Mouse (Mus musculus): ENCODE measurements around the gene Cog1.
A peak's percentile ranks its signal among the peaks of the same experiment; 100 is the strongest.
"Not testable (repeated sequence)": the region's sequence is repeated elsewhere in the genome, so short reads cannot be mapped to it uniquely, and the experiment has no call there.

Cog1 gene

DNA sequence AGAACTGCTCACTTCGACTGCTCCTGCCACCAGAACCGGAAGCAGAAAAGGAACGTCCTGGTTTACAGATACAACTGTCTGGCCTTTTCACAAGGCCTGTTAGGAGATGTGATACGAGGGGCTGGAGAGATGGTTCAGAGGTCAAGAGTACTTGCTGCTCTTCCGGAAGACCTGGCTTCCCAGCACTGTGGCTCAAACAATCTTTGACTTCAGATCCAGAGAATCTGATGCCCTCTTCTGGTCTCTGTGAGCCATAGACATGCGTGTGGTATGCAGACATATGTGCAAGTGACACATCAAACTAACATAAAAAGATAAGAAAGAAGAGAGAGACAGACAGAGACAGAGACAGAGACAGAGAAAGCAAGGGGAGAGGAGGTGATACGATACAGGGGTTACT is 16.7 kb upstream of the Cog1 start:
- DNase-seq (ENCODE audit: low read depth), result no peak

DNA sequence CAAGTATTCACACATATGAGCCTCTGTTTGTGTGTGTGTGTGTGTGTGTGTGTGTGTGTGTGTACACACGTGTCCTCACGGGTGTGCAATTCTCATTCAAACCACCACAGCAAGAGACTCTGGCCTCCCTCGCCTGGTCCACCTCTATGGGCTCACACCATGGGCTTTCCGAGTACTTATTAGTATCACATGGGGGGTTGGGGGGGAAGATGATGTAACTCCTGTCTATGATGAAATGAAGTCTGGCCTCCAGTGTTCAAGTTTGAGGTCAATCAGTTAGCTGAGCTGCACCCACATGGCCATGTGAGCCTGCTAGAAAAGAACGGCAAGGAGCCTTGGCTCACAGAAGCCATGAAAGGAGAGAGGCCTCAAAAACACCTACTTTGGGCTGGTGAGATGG is 15.6 kb upstream of the Cog1 start:
- no peak for DNase-seq (ENCODE audit: low read depth)

DNA sequence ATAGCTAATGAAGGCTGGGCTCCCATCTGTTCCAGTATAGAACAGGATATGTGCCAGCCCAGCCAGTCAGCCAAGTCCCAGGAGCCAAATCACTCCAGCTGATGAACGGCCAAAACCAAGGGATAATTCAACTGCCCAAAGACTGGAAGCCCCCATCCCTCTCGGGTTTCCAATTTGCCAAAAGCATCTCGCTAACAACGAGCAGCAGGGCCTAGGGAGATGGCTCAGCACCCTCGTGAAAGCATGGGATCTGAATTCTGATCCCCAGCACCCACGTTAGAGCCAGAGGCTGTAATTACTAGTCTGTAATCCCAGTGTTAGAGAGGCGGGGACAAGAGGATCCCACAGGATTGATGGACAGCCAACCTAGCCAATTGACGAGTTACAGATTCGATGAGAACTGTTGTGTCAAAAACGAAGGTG is 14.3 kb upstream of the Cog1 start:
- no peak for DNase-seq (ENCODE audit: low read depth)

DNA sequence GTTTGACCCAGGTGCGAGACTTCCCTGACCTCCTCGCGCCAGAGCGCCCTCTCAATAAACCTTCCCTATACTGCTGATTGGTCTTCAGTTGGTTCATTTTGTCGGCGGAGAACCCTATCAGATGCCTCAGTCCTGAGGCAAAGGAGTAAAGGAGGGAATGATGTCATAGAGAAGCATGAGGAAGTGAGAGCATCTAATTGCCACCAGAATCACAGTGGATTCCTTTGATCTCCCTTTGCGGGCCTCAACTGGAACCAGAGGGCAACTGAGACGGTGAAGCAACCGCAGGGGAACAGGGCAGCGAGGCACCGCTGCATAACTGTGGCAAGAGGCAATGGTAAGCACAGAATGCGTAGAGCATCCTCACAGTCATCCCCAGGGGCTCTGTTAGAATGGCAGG is 10.3 kb upstream of the Cog1 start:
- DNase-seq (ENCODE audit: low read depth), result no peak

DNA sequence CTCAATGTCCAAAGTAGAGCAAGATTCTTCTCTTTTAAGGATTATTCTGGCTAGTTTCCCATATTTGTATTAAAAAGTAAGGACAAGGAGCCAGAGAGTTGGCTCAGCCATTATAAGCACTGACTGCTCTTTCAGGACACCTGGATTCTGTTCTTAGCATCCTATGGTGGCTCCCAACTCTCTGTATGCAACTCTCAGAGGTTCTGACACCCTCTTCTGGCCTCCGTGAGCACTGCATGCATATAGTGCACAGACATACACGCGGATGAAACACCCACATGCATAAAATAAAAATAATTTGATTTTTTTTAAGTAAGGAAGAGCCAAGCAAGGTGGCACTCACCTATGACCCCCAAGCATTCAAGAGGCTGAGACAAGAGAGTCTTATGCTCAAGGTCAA is 3.8 kb upstream of the Cog1 start:
- no peak for DNase-seq (ENCODE audit: low read depth)

DNA sequence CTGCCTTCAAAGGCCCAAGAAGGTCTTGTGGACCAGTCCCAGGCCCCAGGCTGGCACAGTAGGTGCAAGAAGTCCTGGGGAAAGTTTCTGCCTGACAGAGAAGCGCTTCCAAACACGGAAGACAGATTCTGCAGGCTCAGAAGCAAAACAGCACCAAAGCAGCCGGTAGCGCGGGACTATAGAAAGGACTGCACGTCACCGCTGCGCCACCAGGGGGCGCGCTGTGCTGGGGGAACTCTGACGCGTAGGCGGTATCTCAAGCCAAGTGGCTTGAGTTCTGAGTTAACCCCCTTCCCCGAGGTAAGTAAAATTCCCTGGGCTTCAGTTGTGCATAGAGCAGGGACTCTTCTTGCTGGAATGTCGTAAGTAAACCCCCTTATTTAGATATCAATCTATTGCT is 817 bp upstream of the Cog1 start:
- DNase-seq (ENCODE audit: low read depth), result peak; percentile 71

DNA sequence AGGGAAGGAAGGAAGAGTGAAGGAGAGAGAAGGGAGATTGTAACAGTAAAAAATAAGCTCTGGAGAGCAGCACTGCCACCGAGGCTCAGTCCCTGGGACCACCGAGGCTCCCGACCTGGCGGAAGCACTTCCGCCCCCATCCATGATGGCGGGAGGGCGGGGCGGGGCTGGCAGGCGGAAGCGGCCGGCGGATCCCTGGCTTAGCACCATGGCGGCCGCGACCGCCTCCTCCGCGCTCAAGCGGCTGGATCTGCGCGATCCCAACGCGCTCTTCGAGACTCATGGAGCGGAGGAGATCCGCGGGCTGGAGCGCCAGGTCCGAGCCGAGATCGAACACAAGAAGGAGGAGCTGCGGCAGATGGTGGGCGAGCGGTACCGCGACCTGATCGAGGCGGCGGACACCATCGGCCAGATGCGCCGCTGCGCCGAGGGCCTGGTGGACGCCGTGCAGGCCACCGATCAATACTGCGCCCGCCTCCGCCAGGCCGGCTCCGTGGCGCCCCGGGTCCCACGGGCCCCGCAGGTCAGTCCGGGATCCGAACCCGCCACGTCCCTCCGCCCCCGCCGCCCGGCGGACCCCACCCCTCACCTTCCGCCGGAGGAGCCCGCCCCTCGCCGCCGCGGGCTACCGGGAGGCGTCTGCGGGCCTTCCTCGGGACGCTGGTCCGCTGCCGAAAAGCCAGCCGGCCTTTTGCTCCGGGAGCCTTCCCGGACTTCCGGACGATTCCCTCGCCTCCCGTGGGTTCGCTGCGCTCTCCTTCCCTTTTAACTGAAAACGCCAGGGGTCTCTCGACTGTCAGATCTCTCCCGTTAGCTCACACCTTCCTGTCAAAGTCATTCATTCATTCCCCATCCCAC is 613 bp downstream of the Cog1 start, which contains the start of gene Slc39a11:
Gene Slc39a11 (minus strand): TSS at position 727 of the 858 bp plus-strand sequence.
- DNase-seq (ENCODE audit: low read depth), result peak; percentile 57

DNA sequence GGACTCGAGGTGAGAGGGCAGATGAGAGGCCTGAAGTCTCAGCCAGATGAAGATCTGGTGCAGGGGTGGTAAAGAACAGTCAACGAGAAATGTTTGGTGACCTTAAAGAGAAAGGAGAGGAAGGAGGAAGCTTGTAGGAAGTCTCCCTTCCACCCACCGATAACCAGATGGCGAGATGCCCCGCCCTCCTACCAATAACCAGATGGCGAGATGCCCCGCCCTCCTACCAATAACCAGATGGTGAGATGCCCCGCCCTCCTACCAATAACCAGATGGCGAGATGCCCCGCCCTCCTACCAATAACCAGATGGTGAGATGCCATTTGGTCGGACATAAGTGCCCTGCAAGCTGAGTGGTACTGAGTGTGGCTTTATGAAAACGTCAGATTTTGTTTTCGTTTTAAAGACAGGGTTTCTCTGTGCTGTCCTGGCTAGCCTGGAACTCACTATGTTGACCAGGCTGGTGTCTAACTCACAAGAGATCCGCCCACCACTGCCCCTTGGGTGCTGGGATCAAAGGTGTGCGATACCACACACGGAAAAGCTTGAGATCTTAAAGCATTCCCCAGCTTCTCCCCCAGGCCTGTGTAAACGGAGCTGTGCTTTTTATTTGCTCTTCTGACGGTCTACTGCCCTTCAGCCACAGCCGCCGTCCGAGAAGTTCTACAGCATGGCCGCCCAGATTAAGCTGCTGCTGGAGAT is 2.4 kb downstream of the Cog1 start:
- no peak for DNase-seq (ENCODE audit: low read depth)

DNA sequence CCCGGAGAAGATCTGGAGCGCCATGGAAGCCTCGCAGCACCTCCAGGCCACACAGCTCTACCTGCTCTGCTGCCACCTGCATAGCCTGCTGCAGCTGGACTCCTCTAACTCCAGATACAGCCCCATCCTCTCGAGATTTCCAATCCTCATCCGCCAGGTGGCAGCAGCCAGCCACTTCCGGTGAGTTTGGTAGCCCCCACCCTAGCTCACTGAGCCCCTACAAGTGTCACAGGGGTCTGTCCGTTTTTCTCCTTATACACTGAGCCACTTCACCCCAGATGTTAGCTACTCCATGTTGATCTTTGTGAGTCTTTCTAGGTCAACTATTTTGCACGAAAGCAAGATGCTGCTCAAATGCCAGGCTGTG is 2.9 kb downstream of the Cog1 start:
- no peak for DNase-seq (ENCODE audit: low read depth)

DNA sequence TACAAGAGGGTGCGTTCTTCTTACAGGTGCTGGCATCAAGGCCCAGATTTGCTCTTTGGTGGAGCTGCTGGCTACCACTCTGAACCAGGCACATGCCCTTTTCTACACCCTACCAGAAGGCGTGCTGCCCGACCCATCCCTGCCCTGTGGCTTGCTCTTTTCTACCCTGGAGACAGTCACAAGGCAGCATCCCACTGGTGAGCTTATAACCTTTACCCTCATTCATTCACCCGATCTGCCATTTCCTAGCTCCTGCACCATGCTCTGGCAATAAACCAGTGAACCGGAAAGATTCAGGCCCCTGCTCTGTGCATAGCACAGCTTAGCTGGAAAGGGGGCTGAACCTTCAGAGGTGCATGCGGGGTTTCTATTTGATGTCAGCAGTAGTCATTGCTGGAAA is 3.5 kb downstream of the Cog1 start:
- no peak for DNase-seq (ENCODE audit: low read depth)

DNA sequence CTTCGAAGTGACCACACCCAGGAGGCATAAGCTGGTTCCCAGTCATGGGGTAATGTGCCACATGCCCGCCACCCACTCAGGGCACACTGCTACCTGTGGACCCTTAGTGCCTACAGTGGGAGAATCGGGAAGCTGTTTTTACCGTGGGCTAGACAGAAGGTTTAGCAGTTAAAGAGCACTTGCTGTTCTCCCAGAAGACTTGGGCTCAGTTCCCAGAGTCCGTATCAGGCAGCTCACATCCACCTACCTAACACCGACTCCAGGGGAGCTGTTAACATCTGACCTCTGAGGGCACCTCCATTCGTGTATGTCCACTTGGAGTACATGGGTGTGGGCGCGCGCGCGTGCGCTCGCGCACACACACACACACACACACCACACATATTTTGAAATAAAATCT is 5.1 kb downstream of the Cog1 start:
- DNase-seq (ENCODE audit: low read depth), result no peak

DNA sequence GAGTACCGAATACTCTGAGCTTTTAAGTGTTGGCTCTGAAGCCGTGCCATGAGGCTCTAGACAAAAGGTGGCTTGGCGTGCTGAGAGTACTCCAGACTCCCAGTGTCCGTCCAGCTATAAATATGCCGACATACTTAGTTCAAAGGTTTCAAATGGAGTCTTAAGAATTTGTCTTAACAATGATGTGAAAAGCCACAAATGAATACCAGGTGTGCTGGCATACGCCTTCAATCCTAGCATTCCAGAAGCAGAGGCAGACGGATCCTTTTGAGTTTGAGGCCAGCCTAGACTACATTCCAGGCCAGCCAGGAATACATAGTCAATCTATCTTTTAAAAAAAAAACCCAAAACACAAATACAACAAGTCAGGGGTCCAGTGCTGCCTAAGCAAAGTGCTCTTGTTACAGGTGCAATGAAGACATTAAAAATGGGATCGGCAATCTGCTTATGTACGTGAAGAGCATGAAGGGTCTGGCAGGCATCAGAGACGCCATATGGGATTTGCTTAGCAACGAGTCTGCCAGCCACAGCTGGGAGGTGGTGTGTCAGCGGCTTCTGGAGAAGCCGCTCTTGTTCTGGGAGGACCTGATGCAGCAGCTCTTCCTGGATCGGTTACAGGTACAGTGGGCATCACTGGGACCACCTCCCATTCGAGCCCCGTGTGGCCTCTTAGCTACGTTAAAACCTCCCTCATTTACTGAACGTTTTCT is 5.7 kb downstream of the Cog1 start:
- no peak for DNase-seq (ENCODE audit: low read depth)

DNA sequence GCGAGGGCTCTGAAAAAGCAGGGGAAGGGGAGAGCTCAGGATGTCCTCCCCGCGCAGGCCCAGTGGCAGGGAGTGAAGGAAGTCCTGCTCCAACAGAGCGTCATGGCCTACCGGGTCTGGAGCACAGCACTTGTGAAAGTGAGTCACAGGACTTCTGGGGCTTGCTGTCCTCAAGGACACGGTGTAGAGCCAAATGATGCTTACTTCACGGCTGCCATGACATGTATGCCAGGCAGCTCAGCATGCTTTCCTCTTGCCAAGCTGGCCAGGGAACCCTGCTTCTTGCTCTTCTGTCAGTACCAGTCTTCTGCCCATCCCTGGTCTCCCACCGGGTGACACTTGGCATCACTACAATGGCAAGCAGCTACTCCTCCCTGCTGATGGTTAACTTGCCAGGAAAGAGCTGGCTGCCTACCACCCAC is 7.6 kb downstream of the Cog1 start:
- no peak for DNase-seq (ENCODE audit: low read depth)

DNA sequence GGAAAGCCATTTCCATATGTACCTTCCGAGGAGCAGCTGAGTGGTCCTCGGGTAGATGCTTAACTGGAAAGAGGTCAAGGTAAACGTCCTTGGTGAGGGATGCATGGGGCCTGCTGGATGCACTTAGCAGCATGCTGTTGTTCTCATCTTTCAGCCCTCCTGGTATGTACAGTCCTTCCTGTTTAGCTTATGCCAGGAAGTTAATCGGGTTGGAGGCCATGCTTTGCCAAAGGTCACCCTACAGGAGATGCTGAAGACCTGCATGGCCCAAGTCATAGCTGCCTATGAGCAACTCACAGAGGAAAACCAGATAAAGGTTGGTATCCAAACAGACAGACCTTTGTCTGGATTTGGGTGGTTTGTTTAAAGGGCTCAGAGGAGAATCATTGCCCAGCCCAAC is 8.3 kb downstream of the Cog1 start:
- no peak for DNase-seq (ENCODE audit: low read depth)

DNA sequence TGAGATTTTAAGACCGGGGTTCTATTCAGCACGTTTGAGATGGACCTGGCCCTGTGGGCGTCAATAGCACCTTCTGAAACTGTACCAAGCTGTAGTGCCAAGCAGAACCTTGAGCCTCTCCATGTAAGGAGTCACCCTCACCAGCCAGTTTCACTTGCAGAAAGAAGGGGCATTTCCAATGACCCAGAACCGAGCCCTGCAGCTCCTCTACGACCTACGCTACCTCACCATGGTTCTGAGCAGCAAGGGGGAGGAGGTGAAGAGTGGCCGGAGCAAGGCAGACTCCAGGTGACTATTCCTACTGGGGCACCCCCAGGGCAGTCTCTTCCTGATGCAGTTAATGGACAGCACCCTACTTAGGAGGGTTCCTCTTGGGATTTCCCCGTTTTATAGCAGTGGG is 9.3 kb downstream of the Cog1 start:
- no peak for DNase-seq (ENCODE audit: low read depth)

DNA sequence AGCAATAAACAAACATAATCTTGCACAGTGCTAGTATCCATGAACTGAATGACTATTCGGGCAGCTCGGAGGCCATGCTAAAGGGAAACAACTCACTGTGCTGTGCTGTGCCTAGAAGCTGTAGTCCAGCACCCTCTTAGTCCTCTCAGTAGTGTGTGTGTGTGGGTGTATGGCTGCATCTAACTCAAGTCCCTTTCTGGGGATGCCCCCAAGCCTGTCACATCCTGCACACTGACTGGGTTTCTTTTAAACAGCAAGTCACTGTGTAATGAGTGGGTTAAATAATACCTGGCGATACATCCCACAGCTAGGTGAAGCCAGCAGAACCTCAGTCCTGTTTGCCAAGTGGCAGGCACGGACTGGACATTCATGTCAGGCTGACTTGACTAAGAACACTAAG is 9.8 kb downstream of the Cog1 start:
- DNase-seq (ENCODE audit: low read depth), result no peak

DNA sequence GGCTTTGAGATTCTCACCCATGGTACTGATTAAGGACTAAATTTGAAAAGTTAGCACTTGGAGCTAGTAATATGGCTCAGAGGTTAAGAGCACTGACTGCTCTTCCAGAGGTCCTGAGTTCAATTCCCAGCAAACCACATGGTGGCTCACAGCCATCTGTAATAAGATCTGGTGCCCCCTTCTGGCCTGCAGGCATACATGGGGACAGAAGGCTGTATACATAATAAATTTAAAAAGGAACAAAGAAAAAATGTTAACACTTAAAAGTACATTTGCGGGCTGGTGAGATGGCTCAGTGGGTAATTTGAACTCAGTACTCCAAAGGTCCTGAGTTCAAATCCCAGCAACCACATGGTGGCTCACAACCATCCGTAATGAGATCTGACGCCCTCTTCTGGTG is 11.2 kb downstream of the Cog1 start:
- not testable (repeated sequence) for DNase-seq (ENCODE audit: low read depth)

DNA sequence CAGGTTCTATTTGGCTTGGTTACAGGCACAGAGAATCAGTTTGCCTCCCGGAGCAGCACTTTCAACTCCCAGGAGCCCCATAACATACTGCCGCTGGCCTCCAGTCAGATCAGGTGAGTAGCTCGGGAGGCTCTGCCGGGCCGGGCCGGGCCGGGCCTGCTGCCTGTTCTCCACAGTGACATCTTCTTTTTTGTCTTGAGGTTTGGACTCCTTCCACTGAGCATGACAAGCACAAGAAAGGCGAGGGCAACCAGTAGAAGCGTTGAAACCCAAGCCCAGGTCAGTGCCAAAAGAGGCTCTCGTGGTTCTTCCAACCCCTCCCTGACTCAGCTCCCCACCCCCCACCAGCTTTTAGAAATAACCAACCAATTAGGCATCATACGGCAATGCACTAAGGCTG is 12.0 kb downstream of the Cog1 start:
- DNase-seq (ENCODE audit: low read depth), result no peak

DNA sequence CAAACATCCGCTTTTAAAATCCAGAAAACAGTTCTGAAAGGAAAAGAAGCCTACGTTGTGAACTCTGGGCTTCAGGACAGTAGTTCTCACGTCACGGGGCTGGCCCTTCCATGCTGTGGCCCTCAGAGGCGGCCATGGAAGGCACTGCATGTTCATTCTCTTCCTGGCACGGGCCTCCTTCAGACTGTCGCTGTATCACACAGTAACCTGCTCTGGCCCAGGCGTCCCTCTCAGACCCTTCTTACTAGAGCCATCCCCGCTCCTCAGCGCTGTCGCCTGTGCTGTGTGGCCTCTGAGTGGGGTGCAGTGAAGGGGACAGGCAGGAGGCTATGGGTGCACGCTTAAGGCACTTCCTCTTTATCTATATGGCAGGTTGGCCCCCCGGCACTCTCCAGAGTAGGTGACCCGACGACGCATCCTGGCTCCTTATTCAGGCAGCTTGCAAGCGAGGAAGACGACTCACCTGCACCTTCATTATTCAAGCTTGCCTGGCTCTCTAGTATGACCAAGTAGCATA is 12.9 kb downstream of the Cog1 start:
- DNase-seq (ENCODE audit: low read depth), result no peak

DNA sequence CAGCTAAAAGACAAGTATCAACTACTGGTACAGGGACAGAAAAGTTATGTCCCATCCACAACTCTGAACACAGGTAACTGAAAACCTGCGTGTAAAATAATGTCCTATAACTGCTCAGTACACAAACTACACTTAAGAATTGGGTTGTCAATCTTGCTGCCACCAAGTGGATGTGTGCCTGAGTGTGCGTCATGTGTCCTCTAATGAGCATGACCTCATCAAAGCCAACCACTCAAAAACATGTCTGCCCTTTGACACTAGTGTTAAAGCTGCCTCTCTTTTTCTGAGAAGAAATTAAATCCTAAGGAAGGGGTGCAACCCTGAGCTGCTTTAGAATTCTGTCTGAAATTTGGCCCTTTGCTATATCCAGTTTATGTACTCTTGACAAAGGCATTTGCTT is 15.3 kb downstream of the Cog1 start:
- DNase-seq (ENCODE audit: low read depth), result no peak

DNA sequence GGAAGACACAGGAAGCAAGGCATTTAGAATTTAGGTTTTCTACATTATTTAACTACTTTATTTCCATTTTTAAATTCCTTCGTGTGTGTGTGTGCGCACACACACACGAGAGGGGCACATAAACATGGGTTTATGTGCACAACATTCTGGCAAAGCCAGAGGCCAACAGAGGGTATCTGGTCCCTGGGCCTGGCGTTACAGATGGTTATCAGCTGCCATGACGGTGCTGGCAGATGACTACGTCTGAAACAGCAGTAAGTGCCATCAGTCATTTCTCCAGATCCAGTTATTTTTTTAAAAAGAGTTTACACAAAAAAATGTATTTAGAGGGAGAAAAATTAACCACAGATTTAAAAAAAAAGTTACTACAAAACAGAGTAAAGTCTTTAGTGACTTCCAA is 17.2 kb downstream of the Cog1 start:
- DNase-seq (ENCODE audit: low read depth), result no peak

DNA sequence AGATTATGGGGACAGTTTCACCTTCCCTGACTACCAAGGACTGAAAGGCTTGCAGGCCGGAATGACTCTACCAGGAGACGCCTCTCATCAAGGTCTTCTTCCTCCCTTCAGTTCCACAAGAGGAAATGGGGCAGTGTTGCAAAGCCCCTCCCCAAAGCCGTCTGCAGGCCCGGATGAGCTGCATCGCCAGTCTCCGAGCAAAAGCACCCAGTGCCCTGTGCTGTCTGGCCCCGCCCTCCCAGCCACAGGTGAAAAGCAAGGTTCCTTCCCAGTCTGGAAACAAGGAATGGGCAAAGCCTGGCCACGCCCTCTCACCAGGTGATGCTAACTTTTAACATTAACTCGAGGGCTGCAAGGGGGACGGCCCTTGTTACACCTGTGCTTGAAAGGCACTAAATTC is 17.7 kb downstream of the Cog1 start:
- no peak for DNase-seq (ENCODE audit: low read depth)

DNA sequence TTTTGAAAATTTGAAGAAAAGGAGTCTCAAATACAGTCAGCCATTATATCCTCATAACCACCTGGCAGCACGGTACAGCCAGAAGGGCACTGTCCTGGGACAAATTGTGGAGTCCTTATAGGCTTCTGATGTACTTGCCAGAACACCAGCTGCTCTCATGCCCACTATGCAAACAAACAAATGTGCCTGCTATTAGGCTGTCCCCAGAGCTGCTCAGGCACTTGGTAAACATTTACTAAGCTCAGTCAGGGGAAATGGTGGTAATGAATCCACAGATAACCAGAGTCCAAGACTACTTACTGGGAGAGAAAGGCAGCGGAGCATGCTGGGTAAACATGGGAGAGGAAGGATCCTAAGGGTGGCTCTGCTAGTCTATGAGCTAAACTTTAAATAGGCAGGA is 18.2 kb downstream of the Cog1 start:
- no peak for DNase-seq (ENCODE audit: low read depth)
